Mouse (Mus musculus) kidney, postnatal 14 days (tissue): Measurements from ENCODE around the gene Trpd52l3.
"Not testable (repeated sequence)": the region's sequence is repeated elsewhere in the genome, so short reads cannot be mapped to it uniquely, and the experiment has no call there.

Experiments used
- DNase-seq: peaks from one replicate; pipeline ENCODE4 v3.0.0; 2022; ENCODE audit warnings: mixed read lengths

Trpd52l3 gene

DNA sequence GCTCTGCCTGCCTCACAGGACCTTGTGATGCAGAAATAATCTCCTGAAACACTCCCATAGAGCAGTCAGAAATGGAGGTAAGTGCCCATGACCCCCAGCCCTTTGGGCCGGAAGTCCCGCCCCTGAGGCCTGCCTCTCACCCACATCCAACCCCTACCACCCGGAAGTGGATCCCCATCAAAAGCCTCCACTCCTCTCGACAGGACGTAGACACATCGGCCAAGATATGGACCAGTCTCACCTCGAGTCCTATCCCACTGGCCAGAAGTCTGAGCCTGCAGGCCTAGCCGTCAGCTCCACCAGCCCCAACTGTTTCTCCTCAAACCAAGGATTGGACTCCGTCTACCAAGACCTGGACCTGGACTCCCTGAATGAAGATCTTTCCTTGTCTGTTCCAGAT lies at the start of gene Trpd52l3:
Gene Trpd52l3 (plus strand): TSS at position 170 of the 400 bp plus-strand sequence.
- DNase-seq, result no peak

DNA sequence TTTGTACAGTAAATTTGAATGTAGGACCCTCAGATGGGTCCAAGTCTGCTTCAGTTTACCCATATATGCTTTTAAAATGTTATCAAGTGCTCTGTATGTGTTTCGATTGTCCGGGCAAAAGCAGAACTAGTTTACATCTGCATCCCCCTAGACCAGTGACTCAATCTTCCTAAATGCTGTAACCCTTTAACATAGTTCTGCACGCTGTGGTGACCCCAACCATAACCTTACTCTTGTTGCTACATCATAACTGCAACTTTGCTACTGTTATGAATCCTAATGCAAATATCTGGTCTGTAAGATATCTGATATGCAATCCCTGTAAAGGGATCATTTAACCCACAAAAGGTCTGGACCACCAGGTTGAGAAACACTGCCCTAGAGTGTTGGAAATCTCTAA lies 49.8 kb upstream of the Trpd52l3 start:
- DNase-seq, result no peak

DNA sequence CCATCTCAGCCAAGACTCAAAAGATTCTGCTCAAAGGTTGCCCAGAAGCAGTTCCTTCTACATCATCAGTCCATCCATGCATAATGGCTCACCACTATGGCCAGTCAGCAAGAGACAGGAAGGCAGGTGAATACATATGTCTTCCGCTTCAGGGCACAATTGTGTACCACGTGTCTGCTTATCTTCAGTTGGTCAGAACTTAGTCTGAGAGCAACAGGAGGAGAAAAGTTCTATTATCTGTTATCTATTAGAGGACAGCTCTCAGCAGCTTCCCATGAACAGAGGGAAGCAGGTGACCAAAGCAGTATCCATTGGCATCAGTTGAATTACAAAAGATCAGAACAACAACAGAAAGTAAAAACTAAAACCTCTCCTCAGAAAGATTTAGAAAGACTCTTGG lies 48.1 kb upstream of the Trpd52l3 start:
- no peak for DNase-seq

DNA sequence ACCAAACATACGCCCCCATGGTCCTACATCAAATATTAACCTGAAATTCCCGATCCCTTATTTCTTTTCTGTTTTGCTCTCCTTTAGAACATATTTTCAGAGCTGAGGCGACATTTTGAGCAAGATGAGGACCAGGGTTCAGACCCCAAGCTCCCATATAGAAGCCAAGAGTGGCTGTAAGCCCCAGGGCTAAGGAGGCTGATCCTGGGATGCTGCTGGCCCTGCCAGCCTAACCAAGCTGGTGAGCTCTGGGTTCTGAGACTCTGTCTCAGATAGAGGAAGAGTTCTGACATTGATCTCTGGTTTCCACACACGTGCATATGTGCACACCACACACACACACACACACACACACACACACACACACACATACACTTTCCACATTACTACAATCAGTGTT lies 42.7 kb upstream of the Trpd52l3 start:
- DNase-seq, result no peak

DNA sequence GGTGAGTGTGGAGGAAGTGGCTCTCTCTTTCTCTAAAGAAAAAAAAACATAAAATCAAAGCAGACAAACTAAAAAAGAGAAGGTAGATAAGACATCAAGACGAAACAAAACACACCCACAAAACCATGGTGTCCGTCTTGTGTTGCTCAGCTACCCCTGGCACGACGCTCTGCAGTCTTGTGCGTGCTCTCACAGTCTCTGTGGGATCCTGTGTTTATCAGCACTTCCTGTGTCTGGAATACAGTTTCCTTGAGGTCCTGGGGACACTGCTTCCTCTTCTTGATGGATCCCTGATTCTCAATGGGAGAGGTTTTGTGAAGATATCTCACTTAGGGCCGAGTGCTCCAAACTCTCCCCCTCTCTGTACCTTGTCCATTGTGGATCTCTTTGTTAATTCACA lies 41.7 kb upstream of the Trpd52l3 start:
- no peak for DNase-seq

DNA sequence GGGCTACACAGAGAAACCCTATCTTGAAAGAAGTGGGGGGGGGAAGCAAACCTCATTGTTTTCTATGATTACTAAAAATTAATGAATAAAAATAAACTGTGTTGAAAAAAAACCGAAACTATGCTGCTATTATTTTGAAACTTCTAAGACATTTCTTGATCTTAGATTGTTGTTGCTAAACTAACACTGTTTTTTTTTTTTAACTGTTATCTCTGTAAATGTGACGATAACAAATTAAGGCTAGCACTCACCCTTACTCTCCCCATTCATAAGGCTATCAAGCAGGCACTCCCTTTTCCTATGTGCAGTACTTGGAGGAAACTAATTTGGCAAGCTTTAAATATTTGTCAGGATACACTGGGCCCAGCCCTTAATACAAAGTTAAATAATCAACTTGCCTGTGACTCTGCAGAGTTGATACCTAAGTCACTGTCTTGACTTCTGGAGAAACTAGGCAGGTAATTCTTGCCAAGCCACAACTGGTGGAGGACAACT lies 39.9 kb upstream of the Trpd52l3 start:
- DNase-seq, result no peak

DNA sequence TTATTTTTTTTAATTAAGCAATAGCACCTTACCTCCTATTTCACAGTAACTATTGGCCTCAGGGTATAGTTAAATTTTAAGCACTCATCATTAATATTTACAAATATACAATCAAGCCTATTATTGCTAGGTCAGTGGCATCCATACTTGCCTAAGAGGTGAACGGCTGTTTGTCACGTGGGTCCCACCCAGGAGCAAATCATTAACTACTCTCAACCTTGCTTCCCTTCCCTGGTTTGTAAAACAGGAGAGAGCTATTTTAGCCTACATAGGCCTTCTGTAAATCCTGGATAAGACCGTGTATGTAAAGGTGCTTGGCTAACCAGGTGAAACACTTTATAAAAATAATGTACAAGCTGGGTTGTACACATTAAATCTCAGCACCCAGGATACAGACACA lies 35.6 kb upstream of the Trpd52l3 start:
- no peak for DNase-seq

DNA sequence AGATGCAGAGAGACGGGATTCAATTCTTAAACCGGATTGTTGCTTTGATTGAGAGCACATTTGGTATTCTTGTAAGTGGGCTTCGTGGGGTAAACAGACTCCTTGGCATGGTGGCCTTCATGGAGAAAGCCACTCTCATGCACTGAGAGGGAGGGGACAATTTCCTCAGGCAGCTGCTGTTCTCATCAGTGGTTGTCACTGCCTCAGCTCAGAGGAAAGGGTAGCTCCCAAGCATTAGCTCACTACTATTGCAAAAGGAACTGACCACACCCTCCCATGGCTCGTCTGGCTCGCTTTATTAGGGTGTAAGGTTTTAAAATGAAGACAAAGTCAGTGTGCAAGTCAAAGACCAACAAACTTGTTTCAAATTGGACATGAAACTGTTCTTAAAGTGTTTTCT lies 30.2 kb upstream of the Trpd52l3 start:
- no peak for DNase-seq

DNA sequence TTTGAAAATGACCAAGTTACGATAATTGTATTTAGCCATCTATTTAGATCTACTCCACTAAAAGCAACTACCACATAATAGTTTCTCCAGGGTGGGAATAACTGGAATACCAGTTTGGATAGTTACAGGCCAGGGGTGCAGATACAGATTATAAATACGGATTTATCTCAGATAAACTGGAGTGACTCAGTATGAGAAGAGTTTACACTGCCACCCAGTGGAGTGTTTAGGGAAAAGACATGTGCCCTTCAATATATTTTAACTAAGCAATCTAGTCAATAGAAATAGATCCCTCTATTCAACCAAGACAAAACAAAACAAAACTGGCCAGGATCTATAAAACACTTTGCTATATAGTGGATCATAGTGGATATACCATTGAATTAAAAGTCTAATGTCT lies 24.7 kb upstream of the Trpd52l3 start:
- peak; percentile 49 for DNase-seq

DNA sequence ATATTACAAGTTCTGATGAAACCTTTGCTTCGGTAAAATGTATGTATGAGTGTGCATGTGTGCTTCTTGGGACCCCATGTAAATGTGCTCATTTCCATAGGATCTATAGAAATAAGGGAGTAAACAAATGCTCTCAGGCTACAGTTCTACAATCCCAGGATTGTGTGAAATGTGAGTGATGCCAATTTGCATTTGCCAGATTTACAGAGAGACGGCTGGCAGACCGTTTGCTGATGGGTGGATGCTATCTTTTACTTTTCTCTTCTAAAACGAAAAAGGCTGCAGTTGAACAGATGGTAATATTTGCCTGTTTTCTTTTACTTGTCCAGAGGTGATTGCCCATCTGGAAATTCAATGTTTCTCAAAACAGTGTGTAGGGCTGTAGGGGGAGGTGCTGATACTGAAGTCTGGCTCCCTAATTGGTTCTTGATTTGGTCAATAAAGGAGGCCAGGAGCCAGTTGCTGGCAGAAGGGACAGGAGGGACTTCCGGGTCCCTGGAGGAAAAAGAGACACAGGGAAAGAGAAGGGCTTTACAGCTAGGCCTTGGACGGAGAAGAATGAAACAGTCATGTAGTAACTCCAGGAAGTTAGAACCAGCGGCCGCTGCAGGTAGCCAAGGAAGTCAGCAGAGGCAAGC lies 24.0 kb upstream of the Trpd52l3 start:
- DNase-seq, result no peak

DNA sequence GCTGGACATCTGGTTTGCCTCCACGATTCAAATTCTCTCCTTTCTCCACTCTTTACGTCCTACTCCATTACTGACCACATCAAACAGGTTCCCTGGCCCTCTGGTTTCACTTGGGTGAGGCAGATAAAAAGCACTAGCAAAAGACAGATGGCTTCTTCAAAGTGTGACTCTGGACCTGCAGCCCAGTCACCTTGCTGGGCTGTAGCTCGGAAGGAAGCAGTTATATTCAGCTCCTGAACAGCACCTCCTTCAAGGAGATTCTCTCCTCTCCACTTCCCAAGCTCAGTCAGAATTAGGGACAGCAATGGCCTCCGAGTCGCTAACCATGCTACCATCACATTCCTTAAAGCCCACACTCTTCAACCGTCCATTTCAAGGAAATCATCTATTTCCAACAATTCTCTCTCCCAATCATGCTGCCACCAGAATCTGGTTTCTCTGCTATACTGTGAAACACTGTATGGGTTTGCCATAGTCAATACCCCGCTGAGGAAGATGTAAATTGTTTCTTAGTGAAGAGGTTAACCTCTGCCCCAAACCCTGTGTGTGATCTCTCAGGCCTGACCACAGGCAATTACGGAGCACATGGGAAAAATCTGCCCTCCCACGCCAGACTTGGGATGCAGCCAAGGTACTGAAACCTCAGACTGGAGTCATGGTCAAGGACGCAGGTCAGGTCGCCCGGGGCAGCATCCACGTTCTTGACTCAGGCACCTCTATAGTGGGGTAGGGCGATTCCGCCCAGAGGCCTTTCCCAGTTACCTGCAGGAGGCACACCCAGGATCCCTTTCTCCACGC lies 19.2 kb upstream of the Trpd52l3 start:
- DNase-seq, result peak; percentile 90

DNA sequence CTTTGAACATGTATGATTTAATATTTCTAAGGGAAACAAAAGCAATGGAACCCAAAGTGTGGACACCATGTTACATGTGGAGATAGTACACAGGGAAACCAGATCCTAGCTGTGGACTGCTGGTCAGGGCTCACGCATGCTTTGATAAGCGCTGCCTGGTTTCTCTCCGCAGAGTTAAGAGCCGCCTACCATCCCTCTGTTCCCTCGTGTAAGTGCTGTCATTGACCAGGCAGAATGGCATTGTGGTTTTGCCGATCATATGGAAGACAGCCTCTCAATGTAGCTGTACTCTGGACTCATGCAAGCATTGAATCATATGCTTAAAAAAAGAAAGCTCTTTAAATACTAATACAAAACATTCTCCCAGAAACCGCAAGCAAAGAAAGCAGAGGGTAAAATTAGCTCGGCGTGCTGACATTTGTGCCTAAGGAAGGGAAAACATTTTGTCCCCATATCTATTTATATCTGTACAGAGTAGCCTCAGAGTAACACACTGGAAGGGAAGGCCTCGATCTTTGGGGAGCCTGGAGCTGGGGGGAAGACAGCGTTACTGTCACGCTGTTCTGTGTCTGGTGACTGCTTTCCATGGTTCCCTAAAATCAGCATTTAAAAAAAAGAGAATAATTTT lies 17.0 kb upstream of the Trpd52l3 start:
- DNase-seq, result no peak

DNA sequence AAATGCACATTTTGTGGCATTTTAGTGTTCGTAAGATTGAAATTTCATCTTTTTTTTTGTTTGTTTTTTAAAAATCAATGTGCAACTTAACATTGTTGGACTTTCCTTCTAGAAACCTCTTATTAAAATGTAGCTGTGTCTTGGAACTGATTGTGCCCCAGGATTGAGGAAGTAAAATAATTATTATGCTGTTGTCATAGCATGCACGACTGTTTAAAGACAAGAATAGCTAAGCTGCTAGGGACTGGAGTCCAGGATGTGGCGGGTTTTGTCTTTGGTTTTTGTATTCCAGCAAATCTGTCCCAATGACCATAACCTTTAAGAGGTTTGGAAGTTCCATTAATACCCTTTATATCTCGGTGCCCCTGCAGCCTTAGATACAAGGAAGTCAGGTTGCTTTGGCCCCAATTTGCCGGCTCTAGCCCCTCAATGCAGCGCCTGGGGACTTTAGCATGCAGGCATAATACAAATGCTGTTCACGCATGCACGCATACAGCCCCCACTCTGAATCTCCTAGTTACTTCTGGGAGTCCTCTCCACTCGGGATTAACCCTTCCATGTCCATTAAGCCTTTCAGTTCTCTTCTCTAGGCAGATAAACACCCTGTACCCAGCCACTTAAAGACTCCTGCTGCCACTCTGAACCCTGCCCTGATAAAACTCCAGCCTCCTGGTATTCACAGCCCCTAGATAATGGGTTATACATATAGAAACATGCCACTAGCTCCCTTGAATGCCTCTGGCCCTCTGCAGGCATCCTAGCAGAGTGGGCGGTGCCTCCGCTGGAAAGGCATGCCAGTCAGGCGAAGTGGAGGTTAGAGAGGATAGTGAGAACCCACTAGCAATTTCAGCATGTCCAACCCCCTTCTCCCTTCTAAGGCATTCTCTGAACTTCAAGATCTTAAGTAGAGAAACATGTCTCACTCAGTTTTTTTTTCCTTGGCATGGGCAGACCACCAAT lies 2.9 kb upstream of the Trpd52l3 start:
- no peak for DNase-seq

DNA sequence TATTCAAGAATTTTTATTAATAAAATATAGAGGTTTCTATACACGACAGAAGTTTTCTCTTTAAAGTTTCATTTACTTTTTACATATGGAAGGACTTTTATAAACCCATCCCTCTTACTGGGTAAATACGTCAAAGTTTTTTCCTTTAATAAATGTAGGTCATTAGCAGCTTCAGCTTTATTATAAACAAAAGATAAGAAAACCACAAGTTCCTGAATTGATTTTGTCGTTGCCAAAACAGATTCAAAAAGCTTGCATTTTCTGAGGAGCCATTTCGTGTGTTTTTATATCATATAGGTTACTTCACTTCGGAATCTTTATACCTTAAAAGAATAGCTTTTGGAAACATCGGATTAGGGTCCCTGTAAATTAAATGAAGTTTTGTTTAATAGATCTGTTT lies 2.0 kb upstream of the Trpd52l3 start:
- DNase-seq, result no peak

DNA sequence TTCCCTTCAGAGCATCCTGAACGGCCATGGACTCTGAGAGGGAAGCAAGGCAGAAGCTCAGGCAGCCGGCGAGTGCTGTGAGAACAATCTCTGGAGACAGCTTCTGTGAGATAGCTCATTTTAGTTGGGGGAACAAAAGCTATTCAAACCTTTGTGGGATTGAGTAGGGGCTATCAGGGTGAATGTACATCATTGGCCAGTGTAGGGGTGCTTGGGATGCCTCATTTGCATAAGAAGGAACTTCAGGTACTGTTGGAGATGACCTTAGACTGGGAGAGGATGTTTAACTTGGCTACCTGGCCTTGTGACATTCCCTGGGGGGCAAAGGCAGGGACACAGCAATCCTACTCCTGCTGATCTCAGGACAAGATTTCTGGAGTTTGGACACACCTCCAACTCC lies 2.8 kb downstream of the Trpd52l3 start:
- DNase-seq, result no peak

DNA sequence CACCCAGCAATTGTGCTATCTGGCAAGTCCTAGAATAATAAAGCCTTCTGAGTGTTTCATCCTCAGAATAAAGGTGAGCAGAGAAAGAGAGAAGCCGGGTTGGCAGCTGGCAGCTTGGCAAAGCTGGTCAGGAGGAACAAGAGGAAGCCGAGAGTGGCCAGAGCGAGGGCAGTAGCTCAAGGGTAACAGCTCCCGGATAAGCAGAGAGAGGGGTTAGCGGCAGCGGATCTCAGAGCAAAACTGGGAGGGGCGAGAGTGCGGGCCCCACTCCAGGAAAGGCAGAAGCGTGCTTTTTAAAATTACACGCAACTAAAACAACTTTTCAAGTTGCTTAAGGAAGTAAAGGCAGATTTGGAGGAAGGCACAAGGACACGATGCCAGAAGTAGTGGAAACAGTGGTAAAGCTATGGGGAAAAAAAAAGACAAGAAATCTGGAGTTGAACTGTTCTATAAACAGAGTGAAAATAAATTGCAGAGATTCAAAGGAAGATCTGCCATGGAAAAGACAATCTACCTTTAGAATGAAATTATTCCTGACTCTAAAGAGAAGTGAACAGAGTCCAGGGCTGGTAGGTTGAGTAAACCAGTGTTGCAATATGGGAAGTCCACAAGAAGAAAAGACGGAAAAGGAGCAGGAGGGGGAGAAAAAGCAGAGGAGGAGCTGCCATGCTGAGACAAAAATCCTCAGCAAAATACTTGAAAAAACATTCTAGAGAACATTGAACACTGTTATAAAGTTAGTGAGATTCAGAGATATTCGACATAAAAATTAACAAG lies 7.1 kb downstream of the Trpd52l3 start:
- no peak for DNase-seq

DNA sequence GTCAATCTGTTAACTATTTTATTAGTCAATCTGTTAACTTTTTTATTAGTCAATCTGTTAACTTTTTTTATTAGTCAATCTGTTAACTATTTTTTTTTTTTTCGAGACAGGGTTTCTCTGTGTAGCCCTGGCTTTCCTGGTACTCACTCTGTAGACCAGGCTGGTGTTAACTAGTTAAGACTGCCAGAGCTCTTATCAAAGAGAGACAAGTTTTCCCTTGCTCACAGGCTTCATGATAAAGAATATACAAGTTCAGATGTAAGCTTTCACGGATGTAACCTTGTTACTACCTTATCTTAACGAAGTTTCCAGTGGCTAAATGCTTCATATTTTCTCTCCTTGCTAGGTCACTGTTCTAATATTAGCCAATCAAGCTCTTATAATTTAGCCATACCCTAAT lies 10.7 kb downstream of the Trpd52l3 start:
- DNase-seq, result no peak

DNA sequence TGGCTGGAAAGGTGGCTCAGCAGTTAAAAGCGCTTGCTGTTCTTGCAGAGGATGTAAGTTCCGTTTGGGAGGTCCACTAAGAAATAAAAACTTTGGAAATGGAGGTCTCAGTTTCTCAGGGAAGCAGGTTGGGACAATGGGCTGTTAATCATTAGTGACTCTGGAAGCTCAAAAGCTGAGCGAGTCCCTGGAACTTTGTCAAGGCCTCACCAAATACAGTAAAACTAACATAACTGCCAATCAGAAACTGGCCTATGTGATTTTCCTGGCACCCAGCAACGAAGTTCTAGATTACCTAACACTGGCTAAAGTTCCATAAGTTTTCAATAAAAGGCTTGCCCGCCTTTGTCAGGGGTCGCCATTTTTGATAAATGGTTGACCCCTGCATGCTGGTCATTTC lies 12.6 kb downstream of the Trpd52l3 start:
- no peak for DNase-seq

DNA sequence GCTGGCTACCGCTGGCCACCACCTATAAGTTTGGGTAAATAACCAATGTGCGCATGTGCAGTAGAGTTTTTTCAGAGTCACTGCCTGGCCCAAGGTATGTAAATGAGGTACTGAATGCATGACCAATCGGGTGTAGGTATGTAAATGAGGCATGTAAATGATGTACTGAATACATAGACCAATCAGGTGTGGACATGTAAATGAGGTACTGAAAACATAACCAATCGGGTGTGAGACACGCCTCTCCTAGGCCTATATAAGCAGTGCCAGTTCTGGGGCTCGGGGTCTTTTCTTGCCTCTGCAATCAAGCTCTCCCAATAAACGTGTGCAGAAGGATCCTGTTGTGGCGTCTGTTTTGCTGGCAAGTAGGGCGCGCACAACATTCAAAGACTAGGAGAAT lies 19.8 kb downstream of the Trpd52l3 start:
- DNase-seq, result not testable (repeated sequence)

DNA sequence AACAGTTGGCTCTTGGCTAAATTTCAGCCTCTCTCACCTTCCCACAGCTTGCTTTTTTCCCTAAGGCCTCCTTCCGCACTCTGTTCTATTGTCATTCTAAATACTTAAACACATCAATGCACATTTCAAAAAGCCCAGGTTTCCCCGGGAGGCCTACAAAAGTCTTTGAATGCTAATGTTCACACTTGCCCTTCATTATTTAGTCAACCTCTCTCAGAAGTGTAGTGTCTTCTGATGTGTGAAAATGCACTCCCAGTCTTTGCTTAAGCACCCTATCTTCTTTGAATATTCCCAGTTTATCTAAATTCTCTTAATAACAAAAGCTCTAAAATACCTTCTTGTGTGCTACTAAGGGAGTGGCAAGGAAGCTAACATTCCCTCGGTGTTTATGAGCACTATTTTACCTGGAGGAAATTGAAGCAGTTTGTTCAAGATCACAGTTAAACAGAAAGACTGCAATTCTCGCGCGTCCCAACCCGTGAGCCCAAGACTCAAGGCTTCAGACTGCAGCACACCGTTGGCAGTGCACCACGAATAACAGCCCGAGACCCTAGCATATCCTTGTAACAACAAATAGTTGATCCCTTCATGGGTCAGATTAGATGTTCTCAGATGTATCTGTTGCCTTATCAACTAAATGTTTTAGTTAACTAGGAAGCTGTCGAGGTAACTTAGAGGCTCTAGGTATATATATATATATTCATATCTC lies 25.6 kb downstream of the Trpd52l3 start:
- DNase-seq, result no peak

DNA sequence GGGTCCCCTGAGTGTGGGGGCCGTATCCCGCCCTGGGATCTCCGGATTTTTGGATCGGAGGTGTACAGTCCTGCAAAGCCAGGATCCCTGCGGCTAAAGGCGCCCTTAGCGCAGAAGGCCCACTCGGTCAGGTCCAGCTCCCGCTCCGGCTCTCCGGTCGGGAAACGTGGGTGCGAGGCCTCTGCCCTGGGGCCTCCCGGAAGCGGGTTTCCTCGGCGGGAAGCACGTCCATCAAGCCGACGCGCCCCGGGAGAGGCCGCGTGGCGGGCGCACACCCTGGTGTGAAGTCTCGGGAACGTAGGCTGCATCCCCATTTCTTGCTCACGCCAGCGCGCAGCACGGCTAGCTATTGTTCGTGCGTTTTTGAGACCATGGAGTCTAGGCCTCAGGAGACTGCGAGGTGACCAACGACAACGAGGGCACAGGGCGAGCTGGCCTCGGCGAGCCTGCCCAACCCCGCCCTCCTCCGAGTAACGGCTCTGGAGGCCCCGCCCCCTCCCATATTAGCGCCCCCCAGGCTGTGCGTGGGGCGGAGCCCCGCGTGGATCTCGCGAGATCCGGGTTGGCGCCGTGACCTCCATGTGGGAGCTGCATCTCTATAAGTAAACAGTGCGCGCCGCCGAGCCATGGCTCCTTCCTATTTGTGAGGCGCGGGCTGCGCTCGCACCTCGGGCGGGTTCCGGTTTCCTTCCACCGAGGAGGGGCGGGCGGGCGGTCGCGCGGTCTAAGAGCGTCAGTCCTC lies 26.5 kb downstream of the Trpd52l3 start, which contains the start of gene Uhrf2:
Gene Uhrf2 (plus strand): TSS at position 620 of the 742 bp plus-strand sequence.
- DNase-seq, result peak; percentile 98
